Mouse (Mus musculus) kidney, embryonic 16.5 days (tissue): ENCODE measurements around the gene Igfbp2. TPM values are rescaled to one million over a fixed set of nuclear protein-coding genes. Genes with fewer than 3 reads are reported as not detected.

Experiments
- ATAC-seq: fragments of 200-750 bp; cut with Nextera tagmentation; 2 replicates; pipeline ENCODE4 v1.8.0; 2017; ENCODE audit warnings: moderate TSS enrichment; ENCODE audit not compliant: low FRiP score, low TSS enrichment
- H3K27ac ChIP-seq: fragments of 300-500 bp; sonication (generic); 2 replicates; pipeline ENCODE4 v1.5.1; 2014; ENCODE audit warnings: low read length
- H3K27me3 ChIP-seq: fragments of 300-500 bp; sonication (generic); 2 replicates; pipeline ENCODE4 v1.6.1; 2014; ENCODE audit warnings: low read length, control low read depth, mixed read lengths; ENCODE audit not compliant: insufficient read depth
- H3K36me3 ChIP-seq: fragments of 300-500 bp; sonication (generic); 2 replicates; pipeline ENCODE4 v1.6.1; 2014; ENCODE audit warnings: low read length, control low read depth, mixed read lengths; ENCODE audit not compliant: insufficient read depth
- H3K4me1 ChIP-seq: fragments of 300-500 bp; sonication (generic); 2 replicates; pipeline ENCODE4 v1.6.1; 2014; ENCODE audit warnings: low read length, control low read depth, mixed read lengths; ENCODE audit not compliant: insufficient read depth
- H3K4me2 ChIP-seq: fragments of 300-500 bp; sonication (generic); replicated peaks from 2 replicates; pipeline ENCODE4 v1.6.1; 2014; ENCODE audit warnings: low read depth, low read length
- H3K4me3 ChIP-seq: fragments of 300-500 bp; sonication (generic); 2 replicates; pipeline ENCODE4 v1.5.1; 2014; ENCODE audit warnings: mild to moderate bottlenecking, low read length
- H3K9ac ChIP-seq: fragments of 300-500 bp; sonication (generic); replicated peaks from 2 replicates; pipeline ENCODE4 v1.6.1; 2014; ENCODE audit warnings: low read length
- H3K9me3 ChIP-seq: fragments of 300-500 bp; sonication (generic); 2 replicates; pipeline ENCODE4 v1.6.1; 2016; ENCODE audit warnings: low read length, control low read depth
- WGBS: fragments of 180-500 bp; shearing (Covaris S2); extraction: QIAGEN DNeasy Blood & Tissue Kit; methylation state at CpG from one replicate; pipeline ENCODE4 v1.1.7; 2014; 5-methylcytosine and 5-hydroxymethylcytosine counted together
- polyA plus RNA-seq: library from polyadenylated mRNA; unstranded; fragments of >200 nt; fragmentation: Nextera tagmentation; extraction: Ambion mirVana; gene quantifications from 2 replicates; pipeline ENCODE4 v1.2.1, GENCODE M21; 2015

Gene Igfbp2
- polyA plus RNA-seq, 1 experiment from 2014 or later = 152 TPM

- no peak for ATAC-seq
- WGBS = 85% methylated on average over 9 of the region's 9 CpGs
- peaks cover 25% of the 10 kb centered on the region; the same call in 1 of the 2 replicates for H3K36me3 ChIP-seq
- H3K9ac ChIP-seq = no peak overlapping the region
- H3K27ac ChIP-seq = no peak overlapping the region
- no peaks in the 10 kb centered on the region for H3K9me3 ChIP-seq
- H3K4me2 ChIP-seq = no peak overlapping the region
- no peak overlapping the region for H3K4me3 ChIP-seq
- H3K27me3 ChIP-seq = no peaks in the 10 kb centered on the region
- H3K4me1 ChIP-seq = no peaks in the 10 kb centered on the region
Observed at GRCm38 (mm10) chr1:72858286-72858685, 34.0 kb downstream of the Igfbp2 start.

DNA sequence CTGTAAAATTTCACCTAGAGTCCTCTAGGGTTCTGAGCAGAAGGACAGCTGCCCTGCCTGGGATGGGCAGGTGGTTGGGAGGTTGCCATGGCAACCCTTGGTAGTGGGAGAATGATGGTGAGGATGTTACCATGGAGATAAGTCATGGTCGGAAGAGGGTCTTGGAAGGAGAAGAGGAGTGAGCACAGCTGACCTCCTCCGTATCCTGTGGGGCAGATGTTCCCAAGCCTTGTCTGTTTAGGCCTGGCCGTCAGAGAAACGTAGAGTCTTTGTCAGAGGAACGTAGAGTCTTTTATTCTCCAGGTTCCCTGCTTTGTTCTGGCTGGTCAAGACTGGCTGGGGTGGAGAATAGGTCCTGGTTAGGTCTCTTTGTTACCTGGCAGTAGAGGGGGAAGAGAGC, 34.6 kb downstream of the Igfbp2 start:
- H3K4me2 ChIP-seq = no peak overlapping the region
- ATAC-seq = no peak
- no peak overlapping the region for H3K4me3 ChIP-seq
- no peaks in the 10 kb centered on the region for H3K27me3 ChIP-seq
- no peaks in the 10 kb centered on the region for H3K4me1 ChIP-seq
- no peaks in the 10 kb centered on the region for H3K9me3 ChIP-seq
- H3K9ac ChIP-seq = no peak overlapping the region
- 81% methylated on average over 5 of the region's 5 CpGs for WGBS
- H3K36me3 ChIP-seq = peaks cover 29% of the 10 kb centered on the region; the same call in 1 of the 2 replicates
- no peak overlapping the region for H3K27ac ChIP-seq

GRCm38 (mm10) chr1:72859963-72860362, 35.7 kb downstream of the Igfbp2 start:
- ATAC-seq = no peak
- Histone ChIP-seq H3K27ac (no peak overlapping the region), H3K4me1 (no peaks in the 10 kb centered on the region), H3K4me2 (no peak overlapping the region), H3K27me3 (no peaks in the 10 kb centered on the region), H3K9ac (no peak overlapping the region), H3K4me3 (no peak overlapping the region), H3K9me3 (no peaks in the 10 kb centered on the region), H3K36me3 (peaks cover 30% of the 10 kb centered on the region; the same call in 1 of the 2 replicates)
- 98% methylated on average over 9 of the region's 9 CpGs for WGBS

- Histone ChIP-seq H3K27me3 (no peaks in the 10 kb centered on the region), H3K9ac (no peak overlapping the region), H3K4me3 (no peak overlapping the region), H3K4me2 (no peak overlapping the region), H3K27ac (no peak overlapping the region), H3K4me1 (no peaks in the 10 kb centered on the region), H3K36me3 (peaks cover 30% of the 10 kb centered on the region; the same call in 1 of the 2 replicates), H3K9me3 (no peaks in the 10 kb centered on the region)
- WGBS = 77% methylated on average over 2 of the region's 2 CpGs
- ATAC-seq = no peak
Observed at GRCm38 (mm10) chr1:72860502-72860901, 36.2 kb downstream of the Igfbp2 start.

GRCm38 (mm10) chr1:72861702-72862101, 37.4 kb downstream of the Igfbp2 start:
- ATAC-seq = no peak
- Histone ChIP-seq H3K27ac (no peak overlapping the region), H3K4me2 (no peak overlapping the region), H3K4me1 (0 out of 2 replicates have a peak, but pooled peaks cover 4% of the 10 kb centered on the region), H3K36me3 (peaks cover 30% of the 10 kb centered on the region; the same call in 1 of the 2 replicates), H3K4me3 (no peak overlapping the region), H3K27me3 (no peaks in the 10 kb centered on the region), H3K9me3 (no peaks in the 10 kb centered on the region), H3K9ac (no peak overlapping the region)
- WGBS = 68% methylated on average over 2 of the region's 2 CpGs

- no peak for ATAC-seq
- Histone ChIP-seq H3K4me2 (no peak overlapping the region), H3K36me3 (peaks cover 30% of the 10 kb centered on the region; the same call in 1 of the 2 replicates), H3K9me3 (no peaks in the 10 kb centered on the region), H3K4me1 (0 out of 2 replicates have a peak, but pooled peaks cover 4% of the 10 kb centered on the region), H3K4me3 (no peak overlapping the region), H3K27ac (no peak overlapping the region), H3K27me3 (no peaks in the 10 kb centered on the region), H3K9ac (no peak overlapping the region)
- 86% methylated on average over 21 of the region's 21 CpGs for WGBS
Observed at GRCm38 (mm10) chr1:72862248-72862647, 37.9 kb downstream of the Igfbp2 start.

- Histone ChIP-seq H3K9me3 (no peaks in the 10 kb centered on the region), H3K4me2 (no peak overlapping the region), H3K9ac (no peak overlapping the region), H3K4me3 (no peak overlapping the region), H3K4me1 (0 out of 2 replicates have a peak, but pooled peaks cover 6% of the 10 kb centered on the region), H3K27me3 (no peaks in the 10 kb centered on the region), H3K27ac (no peak overlapping the region), H3K36me3 (peaks cover 29% of the 10 kb centered on the region; the same call in 1 of the 2 replicates)
- WGBS = 83% methylated on average over 8 of the region's 8 CpGs
- ATAC-seq = no peak
Observed at GRCm38 (mm10) chr1:72863692-72864091, 39.4 kb downstream of the Igfbp2 start.

DNA sequence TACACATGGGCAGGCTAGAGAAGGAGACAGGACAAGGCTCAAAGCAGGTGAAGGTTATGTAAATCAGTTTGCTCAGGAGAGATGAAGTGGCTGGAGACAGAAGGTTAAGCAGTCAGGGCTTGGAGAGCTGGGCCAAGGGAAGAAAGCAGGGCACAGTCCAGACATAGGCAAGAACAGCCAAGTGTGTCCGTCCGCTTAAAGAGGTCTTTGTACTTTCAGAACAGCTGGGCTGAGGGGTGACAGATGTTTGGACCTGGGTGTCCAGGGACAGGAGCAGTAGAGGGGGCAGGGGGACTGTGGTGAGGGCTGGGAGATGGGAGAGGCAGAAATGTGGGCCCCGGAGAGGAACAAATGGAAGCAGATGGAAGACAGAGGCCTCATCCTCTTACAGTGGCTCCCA, 40.0 kb downstream of the Igfbp2 start:
- H3K9ac ChIP-seq = no peak overlapping the region
- H3K4me2 ChIP-seq = no peak overlapping the region
- H3K27me3 ChIP-seq = no peaks in the 10 kb centered on the region
- no peak for ATAC-seq
- 55% methylated on average over 3 of the region's 3 CpGs for WGBS
- H3K36me3 ChIP-seq = peaks cover 23% of the 10 kb centered on the region; the same call in 1 of the 2 replicates
- H3K27ac ChIP-seq = no peak overlapping the region
- no peak overlapping the region for H3K4me3 ChIP-seq
- no peaks in the 10 kb centered on the region for H3K9me3 ChIP-seq
- H3K4me1 ChIP-seq = peaks cover 11% of the 10 kb centered on the region; the same call in 1 of the 2 replicates

GRCm38 (mm10) chr1:72865900-72866299, 41.6 kb downstream of the Igfbp2 start:
- Histone ChIP-seq H3K9me3 (no peaks in the 10 kb centered on the region), H3K36me3 (peaks cover 12% of the 10 kb centered on the region; the same call in 1 of the 2 replicates), H3K4me3 (no peak overlapping the region), H3K4me1 (peaks cover 23% of the 10 kb centered on the region), H3K9ac (no peak overlapping the region), H3K27me3 (no peaks in the 10 kb centered on the region), H3K4me2 (no peak overlapping the region), H3K27ac (no peak overlapping the region)
- WGBS = 24% methylated on average over 6 of the region's 6 CpGs
- no peak for ATAC-seq

- no peak overlapping the region for H3K9ac ChIP-seq
- H3K36me3 ChIP-seq = peaks cover 12% of the 10 kb centered on the region; the same call in 1 of the 2 replicates
- H3K4me2 ChIP-seq = no peak overlapping the region
- H3K9me3 ChIP-seq = no peaks in the 10 kb centered on the region
- no peak overlapping the region for H3K27ac ChIP-seq
- peaks cover 24% of the 10 kb centered on the region for H3K4me1 ChIP-seq
- no peak overlapping the region for H3K4me3 ChIP-seq
- H3K27me3 ChIP-seq = no peaks in the 10 kb centered on the region
- ATAC-seq = no peak
- 53% methylated on average over 5 of the region's 5 CpGs for WGBS
Observed at GRCm38 (mm10) chr1:72866417-72866816, 42.1 kb downstream of the Igfbp2 start.
